Mouse (Mus musculus): ENCODE results near the gene Lamc2. TPM values are rescaled to one million over a fixed set of nuclear protein-coding genes. Genes with fewer than 3 reads are reported as not detected.

Lamc2 gene
- polyA plus RNA-seq, 1 experiment from 2014 or later, result 0.70 TPM

DNA sequence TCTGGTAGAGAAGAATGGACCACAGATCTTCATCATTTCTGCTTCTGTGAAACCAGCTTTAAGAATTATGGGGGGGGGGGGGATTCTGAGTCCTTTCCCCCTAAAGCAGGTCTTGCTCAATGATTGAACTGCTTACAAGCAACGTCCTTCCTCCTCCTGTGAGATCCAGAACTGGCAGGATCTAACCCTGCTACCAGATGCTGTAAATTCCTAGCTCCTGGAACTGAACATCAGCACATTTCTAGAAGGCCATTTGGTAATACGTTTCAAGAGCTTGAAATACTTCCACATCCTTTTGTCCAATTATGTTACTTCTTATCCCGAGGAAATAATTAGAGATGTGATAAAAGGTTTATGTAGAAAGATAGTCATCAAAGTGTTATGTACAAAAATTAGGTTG lies 76.4 kb downstream of the Lamc2 start:
- 65% methylated on average over 3 of the region's 3 CpGs for WGBS
- no peak overlapping the region for H3K9ac ChIP-seq (ENCODE audit: low read length)
- no peak overlapping the region for H3K4me3 ChIP-seq (ENCODE audit: low read depth, low read length)
- no peak overlapping the region for H3K27ac ChIP-seq (ENCODE audit: low read depth, low read length)
- no peaks in the 10 kb centered on the region for H3K9me3 ChIP-seq (replicated peaks; ENCODE audit: control insufficient read depth, low read length)
- ATAC-seq (no peak), DNase-seq (ENCODE audit: low spot score) (no peak)
- H3K4me1 ChIP-seq (ENCODE audit: control insufficient read depth, insufficient read depth, low read length), result peaks cover 7% of the 10 kb centered on the region; the same call in 1 of the 2 replicates
- no peaks in the 10 kb centered on the region; the same call in 1 of the 2 replicates for H3K36me3 ChIP-seq (ENCODE audit: control insufficient read depth, insufficient read depth, low read length)
- H3K4me2 ChIP-seq (ENCODE audit: low read length), result no peak overlapping the region
- no peaks in the 10 kb centered on the region for H3K27me3 ChIP-seq (replicated peaks; ENCODE audit: control insufficient read depth, insufficient read depth, low read length)

DNA sequence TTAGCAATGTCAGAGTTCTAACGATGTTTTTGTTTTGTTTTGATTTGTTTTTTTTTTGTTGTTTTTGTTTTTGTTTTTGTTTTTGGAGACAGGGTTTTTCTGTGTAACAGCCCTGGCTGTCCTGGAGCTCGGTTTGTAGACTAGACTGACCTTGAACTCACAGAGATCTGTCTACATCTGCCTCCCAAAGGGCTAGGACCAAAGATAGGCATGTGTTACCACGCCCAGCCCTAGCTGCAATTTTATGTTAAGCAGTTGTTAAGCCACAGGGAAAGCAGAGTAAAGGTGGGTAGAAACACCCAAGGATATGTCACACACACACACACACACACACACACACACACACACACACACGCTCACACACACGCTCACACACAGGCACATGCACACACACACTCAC lies 76.9 kb downstream of the Lamc2 start:
- no peak for ATAC-seq
- Histone ChIP-seq H3K36me3 (ENCODE audit: control insufficient read depth, insufficient read depth, low read length) (no peaks in the 10 kb centered on the region; the same call in 1 of the 2 replicates), H3K27ac (ENCODE audit: low read depth, low read length) (no peak overlapping the region), H3K4me3 (ENCODE audit: low read depth, low read length) (no peak overlapping the region), H3K4me1 (ENCODE audit: control insufficient read depth, insufficient read depth, low read length) (peaks cover 7% of the 10 kb centered on the region; the same call in 1 of the 2 replicates), H3K9ac (ENCODE audit: low read length) (no peak overlapping the region), H3K4me2 (ENCODE audit: low read length) (no peak overlapping the region), H3K9me3 (replicated peaks; ENCODE audit: control insufficient read depth, low read length) (no peaks in the 10 kb centered on the region), H3K27me3 (replicated peaks; ENCODE audit: control insufficient read depth, insufficient read depth, low read length) (no peaks in the 10 kb centered on the region)
- no peak for DNase-seq (ENCODE audit: low spot score)
- 84% methylated on average over 5 of the region's 5 CpGs for WGBS

DNA sequence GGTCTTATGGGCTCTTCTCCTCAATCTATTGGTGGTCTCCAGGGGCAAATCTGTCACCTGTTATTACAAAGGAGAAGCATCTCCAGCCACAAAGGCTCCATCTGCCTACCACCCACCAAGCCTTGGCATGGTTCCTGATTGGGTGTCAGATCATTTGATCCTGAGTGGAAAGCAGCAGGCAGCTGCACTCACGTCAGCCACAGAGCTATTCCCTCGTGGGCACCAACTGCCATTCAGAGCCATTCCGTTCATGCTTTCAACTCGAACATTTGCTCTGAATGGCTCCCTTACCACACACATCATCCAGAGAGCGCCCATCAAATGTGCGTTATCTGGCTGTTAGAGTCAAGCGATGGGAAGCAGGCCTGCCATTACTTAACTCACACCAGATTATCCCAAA lies 78.4 kb downstream of the Lamc2 start:
- WGBS, result 33% methylated on average over 7 of the region's 7 CpGs
- Histone ChIP-seq H3K4me1 (ENCODE audit: control insufficient read depth, insufficient read depth, low read length) (peaks cover 7% of the 10 kb centered on the region; the same call in 1 of the 2 replicates), H3K27me3 (replicated peaks; ENCODE audit: control insufficient read depth, insufficient read depth, low read length) (no peaks in the 10 kb centered on the region), H3K9ac (ENCODE audit: low read length) (no peak overlapping the region), H3K4me2 (ENCODE audit: low read length) (no peak overlapping the region), H3K4me3 (ENCODE audit: low read depth, low read length) (no peak overlapping the region), H3K36me3 (ENCODE audit: control insufficient read depth, insufficient read depth, low read length) (no peaks in the 10 kb centered on the region; the same call in 1 of the 2 replicates), H3K27ac (ENCODE audit: low read depth, low read length) (peak overlapping the region; percentile 14; the same call in 1 of the 2 replicates), H3K9me3 (replicated peaks; ENCODE audit: control insufficient read depth, low read length) (no peaks in the 10 kb centered on the region)
- DNase-seq (ENCODE audit: low spot score), result peak; percentile 70
- ATAC-seq, result peak; percentile 68

DNA sequence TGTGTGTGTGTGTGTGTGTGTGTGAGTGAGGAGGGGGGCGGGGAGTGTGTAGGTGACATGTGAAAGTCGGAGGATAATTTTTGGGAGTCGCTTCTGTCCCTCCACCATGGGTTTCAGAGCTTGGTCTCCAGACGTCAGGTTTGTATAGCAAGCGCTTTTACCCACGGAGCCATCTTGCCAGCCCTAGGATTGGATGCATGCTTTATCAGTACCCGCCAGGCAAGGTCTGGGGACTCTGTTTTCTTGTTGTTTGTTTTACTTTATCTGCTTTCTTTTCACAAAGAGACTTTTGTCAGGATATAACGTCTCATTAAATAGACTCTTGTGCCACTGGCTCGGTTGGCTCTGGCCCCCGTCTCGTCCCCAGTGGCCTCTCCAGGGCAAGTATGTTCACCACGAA lies 81.4 kb downstream of the Lamc2 start:
- no peaks in the 10 kb centered on the region for H3K9me3 ChIP-seq (replicated peaks; ENCODE audit: control insufficient read depth, low read length)
- ATAC-seq (no peak), DNase-seq (ENCODE audit: low spot score) (no peak)
- peaks cover 7% of the 10 kb centered on the region; the same call in 1 of the 2 replicates for H3K4me1 ChIP-seq (ENCODE audit: control insufficient read depth, insufficient read depth, low read length)
- WGBS, result 71% methylated on average over 12 of the region's 12 CpGs
- H3K36me3 ChIP-seq (ENCODE audit: control insufficient read depth, insufficient read depth, low read length), result no peaks in the 10 kb centered on the region
- H3K27ac ChIP-seq (ENCODE audit: low read depth, low read length), result no peak overlapping the region
- no peaks in the 10 kb centered on the region for H3K27me3 ChIP-seq (replicated peaks; ENCODE audit: control insufficient read depth, insufficient read depth, low read length)
- H3K9ac ChIP-seq (ENCODE audit: low read length), result no peak overlapping the region
- H3K4me2 ChIP-seq (ENCODE audit: low read length), result no peak overlapping the region
- H3K4me3 ChIP-seq (ENCODE audit: low read depth, low read length), result no peak overlapping the region

DNA sequence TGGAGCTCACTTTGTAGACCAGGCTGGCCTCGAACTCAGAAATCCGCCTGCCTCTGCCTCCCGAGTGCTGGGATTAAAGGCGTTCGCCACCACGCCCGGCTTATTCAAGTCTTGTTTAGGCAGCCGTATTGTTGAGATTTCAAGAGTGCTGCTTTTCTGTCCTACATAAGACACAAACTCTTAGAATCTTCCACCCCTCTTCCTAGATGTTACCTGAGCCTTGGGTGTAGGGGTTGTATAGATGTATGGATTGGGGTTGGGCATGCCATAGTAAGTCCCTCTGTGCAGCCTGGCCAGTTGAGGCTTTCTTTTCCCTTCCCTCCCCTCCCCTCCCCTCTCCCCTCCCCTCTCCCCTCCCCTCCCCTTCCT lies 83.1 kb downstream of the Lamc2 start:
- Histone ChIP-seq H3K9ac (ENCODE audit: low read length) (no peak overlapping the region), H3K4me3 (ENCODE audit: low read depth, low read length) (no peak overlapping the region), H3K4me1 (ENCODE audit: control insufficient read depth, insufficient read depth, low read length) (peaks cover 7% of the 10 kb centered on the region; the same call in 1 of the 2 replicates), H3K9me3 (replicated peaks; ENCODE audit: control insufficient read depth, low read length) (no peaks in the 10 kb centered on the region), H3K27me3 (replicated peaks; ENCODE audit: control insufficient read depth, insufficient read depth, low read length) (no peaks in the 10 kb centered on the region), H3K36me3 (ENCODE audit: control insufficient read depth, insufficient read depth, low read length) (no peaks in the 10 kb centered on the region), H3K4me2 (ENCODE audit: low read length) (no peak overlapping the region), H3K27ac (ENCODE audit: low read depth, low read length) (no peak overlapping the region)
- ATAC-seq, result no peak
- WGBS, result 97% methylated on average over 7 of the region's 8 CpGs
- DNase-seq (ENCODE audit: low spot score), result no peak

DNA sequence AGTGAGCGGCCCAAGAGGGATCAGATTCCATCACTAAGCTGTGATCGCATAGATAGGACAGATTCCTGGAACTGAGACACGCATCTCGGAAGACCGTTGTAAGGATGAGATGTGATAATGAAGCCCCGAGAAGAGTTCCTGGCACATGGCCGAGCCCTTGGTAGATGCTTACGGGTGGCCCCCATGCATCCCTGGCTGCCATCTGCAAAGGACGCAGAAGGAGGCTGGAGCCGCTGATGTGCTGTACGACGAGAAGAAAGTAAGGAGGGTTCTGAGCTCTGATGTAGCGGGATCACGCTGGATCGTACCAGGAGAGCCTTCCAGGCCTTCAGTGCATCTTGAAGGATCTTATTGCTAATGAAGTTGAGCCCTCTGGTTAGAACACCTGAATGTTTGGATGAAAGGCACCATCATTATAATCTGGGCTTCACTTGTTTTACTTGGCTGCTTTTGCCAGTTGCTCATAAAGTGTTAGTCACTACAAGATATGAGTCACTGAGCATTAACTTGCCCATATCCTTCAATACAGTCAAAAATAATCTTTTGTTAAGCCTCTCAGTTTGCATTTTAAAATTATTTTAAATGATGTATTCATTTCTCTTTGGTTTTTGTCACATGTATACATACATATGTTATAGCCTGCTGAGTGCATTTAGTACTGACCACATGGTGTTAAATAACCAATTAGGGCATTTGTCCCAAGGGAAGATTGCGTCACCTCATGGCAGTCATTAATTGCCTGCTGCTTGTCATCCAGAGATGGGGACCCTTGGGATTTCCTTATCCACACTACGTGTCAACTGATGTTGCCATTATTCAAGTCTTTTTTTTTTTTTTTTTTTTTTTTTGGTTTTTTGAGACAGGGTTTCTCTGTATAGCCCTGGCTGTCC lies 83.7 kb downstream of the Lamc2 start:
- ATAC-seq, result no peak
- no peak overlapping the region for H3K4me3 ChIP-seq (ENCODE audit: low read depth, low read length)
- H3K27ac ChIP-seq (ENCODE audit: low read depth, low read length), result no peak overlapping the region
- H3K4me1 ChIP-seq (ENCODE audit: control insufficient read depth, insufficient read depth, low read length), result peaks cover 2% of the 10 kb centered on the region; the same call in 1 of the 2 replicates
- no peaks in the 10 kb centered on the region for H3K9me3 ChIP-seq (replicated peaks; ENCODE audit: control insufficient read depth, low read length)
- H3K9ac ChIP-seq (ENCODE audit: low read length), result no peak overlapping the region
- WGBS, result 94% methylated on average over 17 of the region's 17 CpGs
- no peak for DNase-seq (ENCODE audit: low spot score)
- no peaks in the 10 kb centered on the region for H3K27me3 ChIP-seq (replicated peaks; ENCODE audit: control insufficient read depth, insufficient read depth, low read length)
- H3K36me3 ChIP-seq (ENCODE audit: control insufficient read depth, insufficient read depth, low read length), result no peaks in the 10 kb centered on the region
- no peak overlapping the region for H3K4me2 ChIP-seq (ENCODE audit: low read length)

DNA sequence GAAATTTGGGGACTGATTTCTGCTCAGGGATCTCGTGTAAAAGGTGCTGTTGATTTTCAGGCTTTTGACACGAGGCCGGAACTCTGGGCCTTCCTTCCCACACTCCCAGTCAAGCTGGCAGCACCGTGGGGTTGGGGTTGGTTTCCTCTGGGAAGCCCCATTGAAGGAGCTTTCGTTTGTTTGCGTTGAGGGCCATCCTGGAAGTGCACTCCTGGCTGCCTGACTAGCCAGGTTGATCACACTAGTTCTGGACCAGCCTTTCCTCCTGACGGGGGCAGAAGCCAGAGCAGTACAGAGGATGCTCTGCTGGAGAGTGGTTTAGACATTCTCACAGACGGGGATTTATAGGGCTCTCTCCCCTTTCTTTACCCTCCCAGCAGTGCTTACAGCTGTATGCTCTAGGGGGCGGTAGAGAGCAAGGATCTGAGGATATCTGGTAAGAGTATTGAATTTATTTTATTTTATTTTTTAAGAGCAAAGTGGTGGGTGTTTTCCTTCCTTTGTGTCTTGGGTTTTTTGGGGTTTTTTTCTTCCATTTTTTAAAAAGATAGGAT lies 84.8 kb downstream of the Lamc2 start:
- peak; percentile 61 for DNase-seq (ENCODE audit: low spot score)
- Histone ChIP-seq H3K36me3 (ENCODE audit: control insufficient read depth, insufficient read depth, low read length) (no peaks in the 10 kb centered on the region), H3K9ac (ENCODE audit: low read length) (no peak overlapping the region), H3K4me1 (ENCODE audit: control insufficient read depth, insufficient read depth, low read length) (no peaks in the 10 kb centered on the region), H3K9me3 (replicated peaks; ENCODE audit: control insufficient read depth, low read length) (no peaks in the 10 kb centered on the region), H3K27me3 (replicated peaks; ENCODE audit: control insufficient read depth, insufficient read depth, low read length) (no peaks in the 10 kb centered on the region), H3K4me2 (ENCODE audit: low read length) (no peak overlapping the region), H3K4me3 (ENCODE audit: low read depth, low read length) (no peak overlapping the region), H3K27ac (ENCODE audit: low read depth, low read length) (no peak overlapping the region)
- WGBS, result 37% methylated on average over 9 of the region's 9 CpGs
- no peak for ATAC-seq

DNA sequence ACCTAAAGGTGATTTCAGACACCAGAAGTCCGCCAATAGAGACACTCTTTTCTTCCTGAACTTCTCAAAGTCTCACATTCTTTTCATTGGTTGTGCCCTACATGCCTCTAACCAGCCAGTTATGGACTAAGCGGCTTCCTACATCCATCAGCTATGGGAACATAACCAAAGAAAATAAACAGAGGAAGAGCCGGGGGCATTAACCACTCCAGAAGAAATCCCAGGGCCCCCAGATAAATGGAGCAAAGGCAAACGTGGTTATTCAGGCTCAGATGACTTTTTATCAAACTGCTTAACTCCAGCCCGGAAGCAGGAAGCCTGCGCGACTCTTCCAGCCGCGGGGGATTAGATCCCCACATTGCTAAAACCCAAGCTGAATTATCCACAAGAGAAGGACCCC lies 85.3 kb downstream of the Lamc2 start:
- no peak overlapping the region for H3K9ac ChIP-seq (ENCODE audit: low read length)
- no peaks in the 10 kb centered on the region for H3K36me3 ChIP-seq (ENCODE audit: control insufficient read depth, insufficient read depth, low read length)
- DNase-seq (ENCODE audit: low spot score) (no peak), ATAC-seq (no peak)
- H3K9me3 ChIP-seq (replicated peaks; ENCODE audit: control insufficient read depth, low read length), result no peaks in the 10 kb centered on the region
- H3K4me1 ChIP-seq (ENCODE audit: control insufficient read depth, insufficient read depth, low read length), result no peaks in the 10 kb centered on the region
- H3K27ac ChIP-seq (ENCODE audit: low read depth, low read length), result no peak overlapping the region
- H3K4me2 ChIP-seq (ENCODE audit: low read length), result no peak overlapping the region
- 59% methylated on average over 9 of the region's 9 CpGs for WGBS
- no peaks in the 10 kb centered on the region for H3K27me3 ChIP-seq (replicated peaks; ENCODE audit: control insufficient read depth, insufficient read depth, low read length)
- H3K4me3 ChIP-seq (ENCODE audit: low read depth, low read length), result no peak overlapping the region

DNA sequence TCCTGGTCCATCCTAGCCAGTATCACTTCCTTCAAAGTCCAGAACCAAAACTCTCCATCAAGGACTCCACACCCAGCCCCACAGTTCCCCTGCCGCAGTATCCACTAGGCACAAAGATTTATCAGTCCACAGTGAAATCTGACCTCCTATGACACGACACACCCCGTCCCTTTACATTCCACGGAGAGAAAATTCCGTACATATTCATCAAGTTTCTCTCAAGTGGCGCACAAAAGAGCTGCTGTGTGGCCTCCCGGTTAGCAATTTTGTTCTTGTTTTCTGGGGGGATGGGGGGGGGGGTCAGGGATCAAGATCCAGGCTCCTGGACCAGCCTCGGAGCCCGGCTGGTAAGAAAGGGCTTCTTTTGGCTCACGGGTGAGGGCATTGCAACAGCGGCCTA lies 87.7 kb downstream of the Lamc2 start:
- Histone ChIP-seq H3K36me3 (ENCODE audit: control insufficient read depth, insufficient read depth, low read length) (no peaks in the 10 kb centered on the region), H3K9ac (ENCODE audit: low read length) (no peak overlapping the region), H3K4me3 (ENCODE audit: low read depth, low read length) (no peak overlapping the region), H3K4me2 (ENCODE audit: low read length) (no peak overlapping the region), H3K27me3 (replicated peaks; ENCODE audit: control insufficient read depth, insufficient read depth, low read length) (no peaks in the 10 kb centered on the region), H3K4me1 (ENCODE audit: control insufficient read depth, insufficient read depth, low read length) (no peaks in the 10 kb centered on the region), H3K9me3 (replicated peaks; ENCODE audit: control insufficient read depth, low read length) (no peaks in the 10 kb centered on the region), H3K27ac (ENCODE audit: low read depth, low read length) (no peak overlapping the region)
- ATAC-seq, result no peak
- 41% methylated on average over 11 of the region's 11 CpGs for WGBS
- DNase-seq (ENCODE audit: low spot score), result no peak

Measured in forebrain, embryonic 14.5 days (tissue).